Mouse (Mus musculus): ENCODE data around the gene Erfe.

Gene Erfe

DNA sequence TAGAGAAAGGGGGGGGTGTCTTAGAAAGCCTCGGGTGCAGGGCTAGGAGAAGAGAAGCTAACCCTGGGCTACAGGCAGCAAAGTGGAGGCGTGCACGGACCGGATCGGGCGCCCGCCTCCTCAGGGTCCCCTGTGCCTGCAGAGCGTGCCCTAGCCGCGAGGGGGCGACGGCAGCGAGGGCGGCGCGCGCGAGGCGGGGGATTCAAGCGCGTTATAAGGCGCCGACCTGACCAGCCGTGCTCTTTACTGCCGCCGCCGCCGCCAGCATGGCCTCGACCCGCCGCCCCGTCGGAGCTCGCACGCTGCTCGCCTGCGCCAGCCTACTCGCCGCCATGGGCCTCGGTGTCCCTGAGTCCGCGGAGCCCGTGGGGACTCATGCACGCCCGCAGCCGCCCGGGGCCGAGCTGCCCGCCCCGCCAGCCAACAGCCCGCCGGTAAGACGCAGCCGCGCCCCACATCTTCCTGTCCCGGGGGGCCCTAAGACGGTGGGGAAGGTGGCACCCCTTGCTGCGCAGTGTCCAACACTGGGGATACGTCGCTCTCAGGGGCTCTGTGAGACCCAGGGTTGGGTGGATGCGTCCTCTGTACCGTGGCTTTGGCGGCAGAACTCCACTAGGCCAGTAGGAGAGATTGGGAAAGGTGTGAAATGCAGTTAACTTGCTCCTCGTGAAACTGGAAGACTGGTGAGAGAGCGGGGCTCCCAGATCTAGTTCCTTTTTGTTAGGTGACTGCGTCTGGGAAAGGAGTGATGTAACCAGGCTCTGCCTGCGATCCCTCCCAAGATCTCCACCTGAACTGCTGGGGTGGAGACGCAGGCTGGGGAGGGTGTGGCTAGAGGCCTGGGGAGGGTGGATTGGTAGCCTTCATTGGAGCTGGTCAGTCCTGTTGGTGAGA lies at the start of gene Erfe:
Erfe (plus strand) TSS at position 216 of the 894 bp plus-strand sequence.
- peak; percentile 78 for DNase-seq (ENCODE audit: extremely low spot score)

DNA sequence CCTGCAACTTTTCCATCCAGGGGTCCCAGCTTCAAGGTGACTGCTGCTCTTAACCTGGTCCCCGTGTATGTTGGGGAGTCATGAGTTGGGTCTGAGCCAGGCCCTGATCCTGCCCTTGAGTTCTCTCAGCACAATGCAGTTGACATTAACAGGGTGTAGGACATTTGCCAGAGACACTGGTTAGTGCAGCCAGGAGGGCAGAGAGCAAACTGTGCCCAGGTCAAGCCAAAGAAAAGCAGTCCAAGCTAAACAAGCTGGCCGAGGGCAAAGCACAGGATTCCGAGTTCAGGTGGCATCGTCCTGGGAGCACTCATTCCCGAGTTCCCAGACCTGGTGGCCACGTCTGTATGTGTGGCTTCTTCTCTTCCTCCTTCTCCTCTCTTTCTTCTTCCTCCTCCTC lies 48.6 kb upstream of the Erfe start:
- no peak for DNase-seq (ENCODE audit: extremely low spot score)

DNA sequence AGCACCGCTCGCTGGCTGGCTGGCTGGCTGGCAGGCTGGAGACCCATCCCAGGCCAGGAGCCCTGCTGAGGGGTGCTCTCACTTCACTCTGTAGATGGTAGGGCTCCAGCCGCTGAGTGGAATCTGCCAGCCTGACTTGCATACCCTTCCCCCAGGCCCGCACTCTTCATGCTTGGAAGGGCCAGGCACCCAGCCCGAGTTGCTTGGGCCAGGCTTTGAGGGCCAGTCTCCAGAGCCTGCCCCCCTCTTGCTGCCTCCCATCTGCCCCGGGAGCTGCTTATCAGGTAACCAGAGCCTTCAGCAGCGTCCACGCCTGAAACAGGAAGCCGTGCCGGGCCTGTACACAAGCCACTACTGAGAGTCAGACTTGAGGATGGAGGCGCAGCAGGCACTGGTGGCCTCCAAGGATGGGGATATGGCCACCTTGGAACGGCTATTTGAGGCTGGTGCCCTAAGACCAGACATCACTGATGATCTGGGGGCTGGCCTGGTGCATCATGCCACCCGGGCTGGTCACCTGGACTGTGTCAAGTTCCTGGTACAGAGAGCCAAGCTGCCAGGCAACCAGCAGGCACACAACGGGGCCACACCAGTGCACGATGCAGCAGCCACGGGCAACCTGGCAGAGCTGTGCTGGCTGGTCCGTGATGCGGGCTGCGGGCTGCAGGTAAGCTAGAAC lies 44.3 kb upstream of the Erfe start, which contains the start of gene Espnl:
Espnl (plus strand) TSS at position 316 of the 679 bp plus-strand sequence.
- DNase-seq (ENCODE audit: extremely low spot score): no peak

DNA sequence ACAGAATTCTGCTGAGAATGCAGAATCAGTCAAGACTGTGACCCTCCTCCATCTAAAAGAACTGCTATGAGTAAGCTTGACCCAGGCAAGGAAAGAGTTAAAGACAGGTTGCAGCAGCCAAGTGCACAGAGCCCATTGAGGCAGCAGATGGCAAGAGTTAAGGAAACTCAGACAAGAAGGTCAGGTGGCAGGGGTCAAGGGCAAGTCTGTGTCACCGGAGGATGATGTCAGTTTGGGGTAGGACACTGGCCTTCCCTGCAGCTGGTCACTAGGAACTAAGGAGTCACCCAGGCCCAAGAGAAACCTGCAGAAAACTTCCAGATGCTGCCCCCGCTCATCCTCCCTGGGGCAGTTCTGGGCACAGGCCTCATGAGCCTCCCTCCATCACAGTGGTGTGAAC lies 41.6 kb upstream of the Erfe start:
- no peak for DNase-seq (ENCODE audit: extremely low spot score)

DNA sequence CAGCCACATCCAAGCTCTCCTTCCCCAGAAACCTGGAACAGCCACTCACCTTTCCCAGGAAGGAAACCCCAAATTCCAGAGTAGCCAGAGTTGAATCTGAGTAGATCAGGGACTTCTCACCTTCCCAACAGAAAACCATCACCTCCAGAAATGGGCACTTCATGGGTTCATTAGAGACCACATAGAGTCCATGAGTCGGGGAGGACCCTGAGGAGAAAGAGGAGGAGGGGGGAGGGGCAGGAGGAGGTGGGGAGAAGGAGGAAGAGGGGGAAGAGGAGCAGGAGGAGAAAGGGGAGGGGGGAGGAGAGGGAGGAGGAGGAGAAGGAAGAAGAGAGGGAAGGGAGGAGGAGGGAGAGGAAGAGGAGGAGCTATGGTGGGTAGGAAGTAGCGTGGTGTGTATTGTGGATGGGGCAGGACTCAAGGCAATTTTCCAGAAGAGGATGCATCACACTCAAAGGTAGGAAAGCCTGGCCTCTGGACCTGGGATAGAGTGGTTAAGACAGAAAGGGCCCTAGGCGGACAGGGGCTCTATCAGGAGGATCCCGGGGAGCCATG lies 40.7 kb upstream of the Erfe start:
- DNase-seq (ENCODE audit: extremely low spot score): no peak

- no peak for DNase-seq (ENCODE audit: extremely low spot score)
Observed at GRCm38 (mm10) chr1:91332102-91332501, 34.1 kb upstream of the Erfe start.

DNA sequence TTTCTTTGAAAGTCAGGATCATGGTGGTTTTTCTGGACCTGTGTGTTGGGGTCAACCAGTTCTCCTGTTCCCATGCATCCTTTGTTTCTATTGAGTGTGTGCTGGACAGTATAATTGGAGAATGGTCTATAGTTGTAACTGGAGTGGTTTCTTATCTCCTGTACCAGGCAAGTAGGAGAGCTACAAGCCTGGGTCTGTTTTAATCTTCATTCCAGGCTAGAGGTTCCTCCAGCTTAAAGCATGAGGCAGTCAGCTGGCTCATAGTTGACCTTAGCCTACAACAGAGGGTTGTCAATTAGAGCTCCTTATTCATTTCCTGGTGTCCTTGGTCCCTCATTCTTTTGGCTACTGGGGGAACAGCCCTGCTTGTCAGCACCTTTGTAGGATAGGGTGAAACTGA lies 32.6 kb upstream of the Erfe start:
- DNase-seq (ENCODE audit: extremely low spot score): no peak

DNA sequence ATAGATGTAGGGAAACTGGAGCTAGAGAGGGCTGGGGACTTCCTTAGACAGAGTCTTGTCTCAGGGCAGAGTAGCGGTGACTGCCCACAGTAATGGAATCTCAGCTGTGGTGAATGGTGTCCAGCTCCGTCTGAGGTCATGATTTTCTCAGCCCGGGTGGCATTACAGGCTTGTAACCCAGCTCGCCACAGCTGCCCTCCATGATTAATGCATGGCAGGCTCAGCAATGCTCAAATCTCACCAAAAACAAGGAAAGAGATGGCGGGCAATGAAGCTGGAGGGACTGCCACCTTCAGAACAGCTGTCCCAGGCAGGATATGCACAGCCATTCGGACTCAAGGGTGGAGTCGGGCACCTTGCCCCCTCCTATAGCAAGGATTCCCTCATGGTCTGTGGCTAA lies 28.9 kb upstream of the Erfe start:
- no peak for DNase-seq (ENCODE audit: extremely low spot score)

DNA sequence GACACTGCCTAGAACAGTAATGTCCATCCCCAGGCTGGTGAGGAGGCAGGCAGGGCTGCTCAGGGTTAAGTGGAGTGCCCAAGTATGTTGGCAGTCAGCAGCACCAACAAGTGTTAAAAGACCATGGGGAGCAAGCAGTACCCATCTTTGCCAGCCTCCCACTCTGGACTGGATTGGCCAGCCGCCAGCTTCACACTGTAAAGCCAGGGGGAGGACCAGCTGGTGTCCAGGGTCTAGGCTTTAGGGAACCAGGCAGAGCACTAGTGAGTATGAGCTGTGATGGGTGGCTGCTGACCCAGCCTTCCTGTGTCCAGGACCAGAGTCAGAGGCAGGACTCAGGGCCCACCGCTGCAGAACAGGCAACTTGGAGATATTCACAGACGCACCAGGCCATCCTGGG lies 22.2 kb upstream of the Erfe start:
- no peak for DNase-seq (ENCODE audit: extremely low spot score)

- DNase-seq (ENCODE audit: extremely low spot score): peak; percentile 41
Observed at GRCm38 (mm10) chr1:91344921-91345685, 21.1 kb upstream of the Erfe start.

- peak; percentile 73 for DNase-seq (ENCODE audit: extremely low spot score)
Observed at GRCm38 (mm10) chr1:91346892-91347291, 19.3 kb upstream of the Erfe start.

DNA sequence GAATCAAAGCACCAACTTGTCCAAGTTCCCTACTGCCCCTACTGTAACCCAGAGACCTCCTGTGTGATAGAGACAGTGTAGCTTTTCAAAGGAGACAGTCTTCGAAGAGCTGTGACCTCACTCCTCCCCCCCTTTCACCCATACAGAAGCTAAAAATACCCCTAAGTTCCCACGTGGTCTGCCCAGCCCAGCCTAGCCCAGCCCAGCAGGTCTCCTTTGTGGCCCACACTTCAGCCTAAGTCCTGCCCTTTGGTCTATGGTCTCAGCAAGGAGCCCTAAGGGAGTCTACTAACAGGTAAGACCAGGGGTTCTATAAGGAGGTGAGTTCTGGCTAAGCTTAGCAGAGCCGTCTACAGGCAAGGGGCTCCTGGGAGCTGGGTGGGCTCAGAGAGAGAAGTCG lies 15.4 kb upstream of the Erfe start, which contains the start of gene Klhl30:
Klhl30 (plus strand) TSS at position 176 of the 400 bp plus-strand sequence.
- no peak for DNase-seq (ENCODE audit: extremely low spot score)

GRCm38 (mm10) chr1:91351249-91351648 lies 15.0 kb upstream of the Erfe start:
- no peak for DNase-seq (ENCODE audit: extremely low spot score)

DNA sequence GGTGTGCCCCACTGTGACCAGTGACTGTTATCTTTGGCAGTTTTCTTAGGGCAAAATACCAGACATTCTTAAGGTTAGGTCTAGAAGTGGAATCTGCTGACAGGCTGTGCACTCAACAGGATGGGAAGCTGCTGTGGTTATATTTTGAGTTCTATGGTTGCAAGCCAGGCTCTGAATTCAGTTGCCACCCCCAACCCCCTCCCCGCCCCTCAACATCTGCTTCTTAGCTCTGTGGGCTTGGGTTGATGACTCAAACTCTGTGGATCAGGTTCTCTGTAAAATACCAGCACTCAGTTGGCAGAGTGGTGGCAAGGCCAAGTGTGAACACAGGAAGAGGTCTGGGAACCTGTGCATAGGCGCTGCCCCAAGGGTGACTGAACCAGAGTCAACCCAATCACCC lies 14.0 kb upstream of the Erfe start:
- DNase-seq (ENCODE audit: extremely low spot score): no peak

GRCm38 (mm10) chr1:91356105-91356504 lies 10.1 kb upstream of the Erfe start:
- no peak for DNase-seq (ENCODE audit: extremely low spot score)

- DNase-seq (ENCODE audit: extremely low spot score): no peak
Observed at GRCm38 (mm10) chr1:91362113-91362512, 4.1 kb upstream of the Erfe start.

GRCm38 (mm10) chr1:91364822-91365644 lies 1.2 kb upstream of the Erfe start:
- no peak for DNase-seq (ENCODE audit: extremely low spot score)

DNA sequence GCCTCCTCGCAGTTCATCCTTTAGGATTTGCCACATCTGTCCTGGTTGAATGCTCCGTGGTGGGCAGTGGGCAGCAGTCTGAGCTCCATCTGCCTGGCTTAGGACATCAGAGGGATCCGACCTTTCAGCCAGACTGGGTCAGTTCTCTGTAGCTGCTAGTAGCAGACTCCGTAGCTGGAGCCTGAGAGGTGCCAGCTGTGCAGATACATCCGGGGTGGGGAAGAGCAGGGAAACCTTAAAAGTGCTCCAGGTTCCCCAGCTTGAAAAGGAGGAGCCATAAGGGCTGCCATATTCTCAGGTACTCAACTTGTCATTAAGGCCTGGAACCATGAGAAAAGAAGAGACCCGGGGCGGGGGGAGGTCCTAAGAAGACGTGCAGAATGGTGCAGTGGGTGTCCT lies 415 bp upstream of the Erfe start:
- no peak for DNase-seq (ENCODE audit: extremely low spot score)

- DNase-seq (ENCODE audit: extremely low spot score): no peak
Observed at GRCm38 (mm10) chr1:91367295-91367694, 1.1 kb downstream of the Erfe start.

DNA sequence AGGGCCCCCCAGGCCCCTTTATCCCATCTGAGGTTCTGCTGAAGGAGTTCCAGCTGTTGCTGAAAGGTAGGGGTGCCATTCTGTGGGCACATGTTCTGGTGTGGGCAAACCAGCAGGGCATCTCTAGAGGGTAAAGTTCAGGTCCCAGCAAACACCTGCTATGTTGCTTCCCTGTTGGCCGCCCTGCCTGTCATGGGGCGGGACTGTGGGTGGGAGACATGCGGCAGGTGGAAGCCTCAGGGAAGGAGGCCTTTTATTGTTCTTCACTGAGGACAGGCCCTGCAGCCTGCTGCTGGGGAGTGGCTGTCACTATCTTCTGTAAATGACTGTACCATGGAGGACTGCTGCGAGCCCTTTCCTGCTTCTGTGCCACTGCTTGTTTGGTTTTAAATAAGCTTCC lies 3.2 kb downstream of the Erfe start:
- no peak for DNase-seq (ENCODE audit: extremely low spot score)

DNA sequence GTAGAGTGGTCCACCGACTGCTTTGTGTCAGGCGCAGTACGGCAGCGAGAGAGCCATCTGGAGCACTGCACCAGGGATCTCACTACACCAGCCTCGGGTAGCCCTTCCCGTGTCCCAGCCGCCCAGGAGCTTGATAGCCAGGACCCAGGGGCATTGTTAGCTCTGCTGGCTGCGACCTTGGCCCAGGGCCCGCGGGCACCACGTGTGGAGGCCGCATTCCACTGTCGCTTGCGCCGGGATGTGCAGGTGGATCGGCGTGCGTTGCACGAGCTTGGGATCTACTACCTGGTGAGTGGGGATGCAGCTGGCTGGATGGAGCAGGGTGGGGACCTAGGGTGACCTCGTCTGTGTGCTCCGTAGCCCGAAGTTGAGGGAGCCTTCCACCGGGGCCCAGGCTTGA lies 3.8 kb downstream of the Erfe start:
- no peak for DNase-seq (ENCODE audit: extremely low spot score)

Data from embryo, embryonic 9.5 days (tissue).